Mouse (Mus musculus) heart, postnatal 0 days (tissue): ENCODE measurements around the gene Gm20503.

ENCODE experiments used
- CTCF ChIP-seq: IDR thresholded peaks from 2 replicates; pipeline ENCODE4 v1.5.1; 2016; ENCODE audit warnings: antibody characterized with exemption, control low read depth, low read depth
- EP300 ChIP-seq: IDR thresholded peaks from 2 replicates; pipeline ENCODE4 v1.6.1; 2016; ENCODE audit warnings: antibody characterized with exemption, low read depth

GRCm38 (mm10) chr4:59043891-59044290 is 40.9 kb downstream of the Gm20503 start:
- no peak for TF ChIP-seq CTCF
- TF ChIP-seq EP300 = no peak
